Mouse (Mus musculus) heart, embryonic 16.5 days (tissue): Measurements from ENCODE around the gene Tnrc6c. TPM values are rescaled to one million over a fixed set of nuclear protein-coding genes. Genes with fewer than 3 reads are reported as not detected.
A peak's percentile ranks its signal among the peaks of the same experiment; 100 is the strongest.

Source experiments
- ATAC-seq: fragments of 200-750 bp; cut with Nextera tagmentation; replicated peaks from 2 replicates; pipeline ENCODE4 v1.8.0; 2017; ENCODE audit warnings: moderate number of reproducible peaks; ENCODE audit not compliant: insufficient read depth, low FRiP score; ENCODE audit errors: extremely low read depth
- H3K27ac ChIP-seq: fragments of 300-500 bp; sonication (generic); 2 replicates; pipeline ENCODE4 v1.5.1; 2014; ENCODE audit warnings: mild to moderate bottlenecking, low read length, control low read depth, moderate library complexity
- H3K27me3 ChIP-seq: fragments of 300-500 bp; sonication (generic); 2 replicates; pipeline ENCODE4 v1.6.1; 2014; ENCODE audit warnings: low read length, mixed read lengths; ENCODE audit not compliant: control insufficient read depth, insufficient read depth
- H3K36me3 ChIP-seq: fragments of 300-500 bp; sonication (generic); 2 replicates; pipeline ENCODE4 v1.6.1; 2014; ENCODE audit not compliant: control insufficient read depth, insufficient read depth
- H3K4me1 ChIP-seq: fragments of 300-500 bp; sonication (generic); 2 replicates; pipeline ENCODE4 v1.6.1; 2014; ENCODE audit warnings: low read length, mixed read lengths; ENCODE audit not compliant: control insufficient read depth, insufficient read depth
- H3K4me2 ChIP-seq: fragments of 300-500 bp; sonication (generic); 2 replicates; pipeline ENCODE4 v1.6.1; 2014; ENCODE audit warnings: low read depth, mild to moderate bottlenecking, control low read depth, low read length
- H3K4me3 ChIP-seq: fragments of 300-500 bp; sonication (generic); 2 replicates; pipeline ENCODE4 v1.5.1; 2014; ENCODE audit warnings: mild to moderate bottlenecking, control low read depth, low read length
- H3K9ac ChIP-seq: fragments of 300-500 bp; sonication (generic); 2 replicates; pipeline ENCODE4 v1.6.1; 2014; ENCODE audit warnings: low read length, control low read depth
- H3K9me3 ChIP-seq: fragments of 300-500 bp; sonication (generic); replicated peaks from 2 replicates; pipeline ENCODE4 v1.6.1; 2016; ENCODE audit warnings: low read length; ENCODE audit not compliant: control insufficient read depth
- WGBS: fragments of 180-500 bp; shearing (Covaris S2); extraction: QIAGEN DNeasy Blood & Tissue Kit; methylation state at CpG from one replicate; pipeline ENCODE4 v1.1.7; 2014; 5-methylcytosine and 5-hydroxymethylcytosine counted together
- polyA plus RNA-seq: library from polyadenylated mRNA; unstranded; fragments of >200 nt; fragmentation: Nextera tagmentation; extraction: Ambion mirVana; gene quantifications from 2 replicates; pipeline ENCODE4 v1.2.1, GENCODE M21; 2015

The Tnrc6c gene
- polyA plus RNA-seq, 1 experiment from 2014 or later, result 6.5 TPM

DNA sequence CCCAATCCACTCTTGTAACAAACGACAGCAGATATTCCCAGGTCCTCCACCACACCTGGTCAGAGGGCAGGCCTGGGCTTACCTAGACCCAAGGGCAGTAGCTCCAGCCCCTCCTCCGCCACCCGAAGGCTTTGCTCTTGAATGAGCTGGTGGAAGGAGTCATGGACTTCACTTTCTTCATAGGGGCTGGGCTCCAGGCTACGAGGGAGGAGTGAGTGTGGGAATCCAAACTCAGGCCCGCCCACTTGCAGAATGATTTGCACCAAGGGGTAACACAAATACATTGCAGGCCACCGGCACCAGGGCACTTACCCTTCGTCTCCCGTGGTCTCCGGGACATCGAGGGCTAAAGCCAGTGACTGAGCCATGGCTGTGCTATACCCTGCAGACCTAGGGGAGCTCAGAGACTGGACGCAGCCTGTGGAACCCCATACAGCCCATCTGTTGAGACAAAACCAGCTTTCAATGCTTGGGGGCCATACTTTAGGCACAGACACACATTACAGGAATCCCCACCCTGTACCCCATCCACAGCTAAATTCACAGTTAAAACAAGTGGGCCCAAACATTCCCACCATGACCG, 124.9 kb downstream of the Tnrc6c start:
- Histone ChIP-seq H3K4me1 (peaks cover 33% of the 10 kb centered on the region), H3K27ac (peak overlapping the region; percentile 90), H3K4me3 (peak overlapping the region; percentile 59), H3K27me3 (no peaks in the 10 kb centered on the region), H3K36me3 (no peaks in the 10 kb centered on the region; the same call in 1 of the 2 replicates), H3K9me3 (no peaks in the 10 kb centered on the region), H3K4me2 (peak overlapping the region; percentile 98), H3K9ac (peak overlapping the region; percentile 76)
- ATAC-seq, result no peak
- WGBS, result 56% methylated on average over 12 of the region's 12 CpGs

DNA sequence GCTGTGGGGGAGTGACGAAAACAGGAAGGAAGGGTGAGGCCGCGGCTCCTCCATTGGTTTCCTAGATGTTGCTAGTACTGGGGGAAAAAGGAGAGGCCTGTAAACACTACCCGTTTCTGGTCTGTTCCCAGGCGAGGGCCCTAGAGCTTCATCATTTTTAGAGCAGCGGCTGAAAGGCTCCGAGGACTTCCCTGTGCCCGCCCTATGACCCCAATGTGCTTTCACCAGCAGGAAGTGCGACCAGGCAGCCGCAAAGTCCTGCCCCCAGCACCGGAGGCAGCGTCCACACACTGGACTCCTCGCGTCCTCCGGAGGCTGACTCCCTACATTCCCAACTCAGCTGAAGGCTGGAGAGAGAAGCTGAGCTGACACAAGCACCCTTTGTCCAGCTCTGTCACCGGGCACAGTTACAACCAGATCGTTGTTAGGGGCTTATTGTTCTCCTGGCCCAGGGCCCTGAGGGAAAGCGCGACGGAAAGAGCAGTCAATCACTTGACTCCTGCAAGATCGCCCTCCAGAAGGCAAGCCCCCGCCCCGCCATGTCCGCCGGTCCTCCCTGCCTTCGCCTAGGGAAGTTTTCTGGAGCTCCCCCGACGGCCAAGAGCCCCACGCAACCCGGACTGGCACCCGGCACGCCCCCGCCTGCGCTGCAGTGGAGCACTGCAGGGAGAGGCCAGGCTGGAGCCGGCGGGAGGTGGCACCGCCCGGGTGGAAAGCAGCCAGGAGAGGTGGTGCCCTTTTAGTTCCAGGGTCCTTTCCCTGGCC, 125.5 kb downstream of the Tnrc6c start:
- peak overlapping the region; percentile 76 for H3K9ac ChIP-seq
- peak; percentile 14; the same call in 1 of the 2 replicates for ATAC-seq
- H3K4me1 ChIP-seq, result peaks cover 33% of the 10 kb centered on the region
- WGBS, result 4% methylated on average over 38 of the region's 38 CpGs
- H3K4me2 ChIP-seq, result peak overlapping the region; percentile 98
- H3K9me3 ChIP-seq, result no peaks in the 10 kb centered on the region
- H3K27ac ChIP-seq, result peak overlapping the region; percentile 90
- H3K4me3 ChIP-seq, result peak overlapping the region; percentile 59
- no peaks in the 10 kb centered on the region; the same call in 1 of the 2 replicates for H3K27me3 ChIP-seq
- no peaks in the 10 kb centered on the region; the same call in 1 of the 2 replicates for H3K36me3 ChIP-seq

DNA sequence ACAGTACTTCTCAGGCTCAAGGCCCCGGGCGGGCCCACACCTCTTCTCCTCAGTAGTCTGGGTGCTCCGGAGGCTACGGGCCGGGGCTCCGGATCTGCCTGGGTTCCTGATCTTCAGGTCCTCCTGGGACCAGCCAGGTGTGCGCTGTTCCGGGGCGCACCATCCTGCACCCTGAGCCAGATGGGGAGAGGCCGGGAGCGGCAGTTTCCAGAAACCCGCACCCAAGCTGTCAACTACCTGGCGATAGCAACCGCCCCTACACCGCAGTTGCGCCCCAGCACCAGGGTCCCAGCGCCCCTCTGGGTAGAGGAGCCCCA, 126.1 kb downstream of the Tnrc6c start:
- ATAC-seq, result peak; percentile 1; the same call in 1 of the 2 replicates
- 1% methylated on average over 17 of the region's 17 CpGs for WGBS
- H3K4me3 ChIP-seq, result peak overlapping the region; percentile 59
- H3K27ac ChIP-seq, result peak overlapping the region; percentile 90
- no peaks in the 10 kb centered on the region; the same call in 1 of the 2 replicates for H3K27me3 ChIP-seq
- H3K4me1 ChIP-seq, result peaks cover 33% of the 10 kb centered on the region
- no peaks in the 10 kb centered on the region for H3K9me3 ChIP-seq
- peak overlapping the region; percentile 76 for H3K9ac ChIP-seq
- peak overlapping the region; percentile 98 for H3K4me2 ChIP-seq
- H3K36me3 ChIP-seq, result no peaks in the 10 kb centered on the region; the same call in 1 of the 2 replicates

DNA sequence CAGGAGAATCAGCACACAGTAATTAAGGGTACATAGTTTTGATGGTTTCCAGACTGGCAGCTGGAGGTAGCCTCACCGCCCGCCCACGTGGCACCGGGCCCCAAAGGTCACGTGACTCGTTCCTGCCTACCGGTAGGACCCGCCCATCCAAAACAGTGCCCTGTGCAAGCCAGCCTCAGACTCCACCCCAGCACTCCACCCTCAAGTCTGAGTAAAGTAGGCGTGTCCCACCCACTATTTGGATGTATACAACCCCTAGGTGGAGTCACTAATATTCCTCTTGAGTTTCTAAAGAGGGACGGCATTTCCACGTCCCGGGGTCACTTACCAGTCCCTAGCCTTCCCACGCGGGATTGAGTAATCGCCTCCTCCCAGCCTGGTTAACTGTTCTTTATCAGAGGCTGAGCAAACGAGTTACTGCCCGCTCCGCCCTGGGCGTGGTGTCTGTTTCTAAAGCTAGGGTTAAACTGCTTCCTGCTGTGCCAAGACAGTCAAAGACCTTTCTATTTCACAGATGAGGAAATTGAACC, 126.6 kb downstream of the Tnrc6c start:
- Histone ChIP-seq H3K36me3 (no peaks in the 10 kb centered on the region; the same call in 1 of the 2 replicates), H3K27ac (peak overlapping the region; percentile 90), H3K9me3 (no peaks in the 10 kb centered on the region), H3K27me3 (no peaks in the 10 kb centered on the region; the same call in 1 of the 2 replicates), H3K4me3 (peak overlapping the region; percentile 59), H3K4me1 (peaks cover 33% of the 10 kb centered on the region), H3K9ac (peak overlapping the region; percentile 76), H3K4me2 (peak overlapping the region; percentile 98)
- 2% methylated on average over 19 of the region's 19 CpGs for WGBS
- peak; percentile 75 for ATAC-seq

DNA sequence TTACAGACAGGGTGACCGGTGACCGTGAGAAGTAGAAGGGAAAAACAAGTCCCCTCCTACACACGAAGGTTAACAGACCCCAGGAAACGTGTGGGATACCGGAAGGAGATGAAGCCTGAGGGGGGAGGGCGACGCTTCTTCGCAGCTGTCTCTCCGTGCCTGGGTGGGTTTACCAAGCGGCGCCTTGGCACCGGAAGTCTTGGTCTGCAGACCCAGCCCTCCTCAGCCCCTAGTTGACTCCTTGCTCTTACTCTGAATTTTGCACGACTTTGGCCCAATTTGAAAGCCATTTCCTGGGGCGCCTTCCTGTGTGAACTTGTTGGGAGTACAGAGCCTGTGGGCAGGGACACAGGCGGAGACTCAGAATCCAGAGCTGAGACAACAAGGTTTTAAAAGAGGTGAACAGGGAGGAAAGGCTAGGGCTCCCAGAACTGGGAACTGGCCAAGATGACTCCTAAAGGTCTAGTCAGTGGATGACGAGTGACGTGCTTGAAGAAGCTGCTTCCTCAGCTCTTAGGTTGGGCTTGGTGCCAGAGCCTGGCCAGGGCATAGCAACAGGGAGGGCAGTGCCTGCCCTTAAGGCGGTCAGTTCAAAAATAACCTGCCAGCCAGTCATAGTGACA, 127.2 kb downstream of the Tnrc6c start:
- no peaks in the 10 kb centered on the region; the same call in 1 of the 2 replicates for H3K36me3 ChIP-seq
- no peaks in the 10 kb centered on the region for H3K9me3 ChIP-seq
- H3K4me2 ChIP-seq, result peak overlapping the region; percentile 98
- ATAC-seq, result 0 out of 2 replicates have a peak, but pooled peaks have one; percentile 2
- 6% methylated on average over 18 of the region's 18 CpGs for WGBS
- H3K27me3 ChIP-seq, result no peaks in the 10 kb centered on the region; the same call in 1 of the 2 replicates
- peak overlapping the region; percentile 38 for H3K9ac ChIP-seq
- peaks cover 33% of the 10 kb centered on the region for H3K4me1 ChIP-seq
- peak overlapping the region; percentile 59 for H3K4me3 ChIP-seq
- H3K27ac ChIP-seq, result peak overlapping the region; percentile 90

DNA sequence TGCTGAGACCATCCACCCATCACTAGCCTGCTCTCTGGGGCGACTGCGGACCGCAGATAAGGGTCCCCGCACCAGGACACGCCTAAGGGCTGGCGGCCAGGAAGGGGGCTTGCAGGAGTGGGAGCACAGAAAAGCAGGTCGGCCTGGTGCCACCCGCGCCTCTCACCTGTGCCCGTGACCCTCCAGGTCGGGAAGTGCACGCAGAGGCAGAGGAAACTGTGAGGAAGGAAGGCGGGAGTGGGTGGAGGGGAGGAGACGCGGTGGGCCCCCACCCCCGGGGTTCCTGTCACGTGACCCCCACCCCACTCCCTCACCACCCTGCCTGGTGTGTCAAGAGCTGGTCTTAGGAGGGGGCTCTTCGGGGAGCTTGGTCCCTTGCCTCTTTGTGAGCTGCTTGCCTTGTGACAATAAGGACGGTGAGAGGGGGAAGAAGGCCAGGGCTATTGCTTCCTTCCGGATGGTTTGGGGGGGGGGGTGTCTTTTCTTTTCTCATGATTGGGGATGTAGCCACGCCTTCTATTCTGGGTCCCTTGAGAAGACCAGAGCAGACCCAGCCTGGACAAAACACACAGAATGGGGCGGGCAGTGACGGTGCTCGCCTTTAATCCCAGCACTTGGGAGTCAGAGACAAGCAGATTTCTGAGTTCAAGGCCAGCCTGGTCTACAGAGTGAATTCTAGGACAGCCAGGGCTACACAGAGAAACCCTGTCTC, 128.1 kb downstream of the Tnrc6c start, which contains the start of the genes Tmc8 and Tmc6:
TSS of gene Tmc8 (plus strand) at position 84 of the 712 bp plus-strand sequence.
TSS of gene Tmc6 (minus strand) at position 206 of the 712 bp plus-strand sequence.
- Histone ChIP-seq H3K9ac (peak within 1 kb of the TSS; percentile 59), H3K27ac (peak within 1 kb of the TSS; percentile 90), H3K36me3 (no peaks in the 10 kb centered on the region; the same call in 1 of the 2 replicates), H3K4me3 (peak within 1 kb of the TSS; percentile 59), H3K27me3 (no peaks in the 10 kb centered on the region; the same call in 1 of the 2 replicates), H3K9me3 (no peaks in the 10 kb centered on the region), H3K4me1 (peaks cover 33% of the 10 kb centered on the region), H3K4me2 (peak within 1 kb of the TSS; percentile 98)
- no peak for ATAC-seq
- 26% methylated on average over 21 of the region's 24 CpGs for WGBS

DNA sequence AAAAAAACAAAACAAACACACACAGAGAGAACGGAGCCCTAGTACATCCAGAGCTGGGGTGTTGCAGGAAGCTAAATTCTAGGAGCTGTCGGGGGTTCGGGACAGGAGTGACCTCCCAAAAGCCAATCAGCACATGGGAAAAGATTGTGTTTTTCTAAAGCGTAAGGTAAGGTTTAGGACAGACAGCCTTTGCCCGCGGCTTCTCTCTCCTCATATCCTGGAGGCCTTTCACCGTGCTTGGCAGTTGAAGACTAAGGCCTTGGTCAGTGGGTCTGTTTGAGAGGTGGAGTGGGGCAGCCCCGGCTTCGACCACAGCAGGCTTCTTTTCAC, 128.6 kb downstream of the Tnrc6c start:
- WGBS, result 47% methylated on average over 9 of the region's 9 CpGs
- Histone ChIP-seq H3K36me3 (no peaks in the 10 kb centered on the region; the same call in 1 of the 2 replicates), H3K4me1 (peaks cover 33% of the 10 kb centered on the region), H3K9ac (peak overlapping the region; percentile 43), H3K4me2 (peak overlapping the region; percentile 98), H3K4me3 (peak overlapping the region; percentile 44), H3K27ac (peak overlapping the region; percentile 90), H3K27me3 (no peaks in the 10 kb centered on the region; the same call in 1 of the 2 replicates), H3K9me3 (no peaks in the 10 kb centered on the region)
- no peak for ATAC-seq

DNA sequence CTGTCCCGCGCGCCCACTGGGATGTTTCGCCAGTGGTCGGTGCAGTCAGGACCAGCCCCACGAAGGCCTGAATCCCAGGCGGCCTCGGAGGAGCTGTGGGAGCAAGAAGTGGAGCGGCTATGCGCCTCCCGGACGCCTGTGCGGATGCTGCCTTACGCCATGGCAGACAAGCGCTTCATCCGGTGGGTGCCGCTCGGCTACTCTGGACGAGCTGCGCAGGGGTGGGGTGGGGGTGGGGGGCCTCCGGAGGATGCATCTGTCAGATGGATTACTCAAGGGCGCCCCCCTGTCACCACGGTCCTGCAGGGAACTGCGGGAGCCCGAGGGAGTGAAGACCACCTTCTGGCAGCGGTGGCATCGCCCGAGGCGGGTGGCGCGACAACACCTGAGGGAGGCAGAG, 129.0 kb downstream of the Tnrc6c start:
- H3K9me3 ChIP-seq, result no peaks in the 10 kb centered on the region
- H3K27me3 ChIP-seq, result no peaks in the 10 kb centered on the region; the same call in 1 of the 2 replicates
- H3K36me3 ChIP-seq, result no peaks in the 10 kb centered on the region; the same call in 1 of the 2 replicates
- peak overlapping the region; percentile 44 for H3K4me3 ChIP-seq
- peak overlapping the region; percentile 90 for H3K27ac ChIP-seq
- WGBS, result 4% methylated on average over 31 of the region's 31 CpGs
- peak overlapping the region; percentile 98 for H3K4me2 ChIP-seq
- peak overlapping the region; percentile 43 for H3K9ac ChIP-seq
- peaks cover 33% of the 10 kb centered on the region for H3K4me1 ChIP-seq
- no peak for ATAC-seq
